Mouse (Mus musculus) R1 (cell line): ENCODE measurements around the gene Plekha7.
A peak's percentile ranks its signal among the peaks of the same experiment; 100 is the strongest.
"Not testable (repeated sequence)": the region's sequence is repeated elsewhere in the genome, so short reads cannot be mapped to it uniquely, and the experiment has no call there.

Experiments used
- DNase-seq: peaks from one replicate; pipeline ENCODE4 v3.0.0-alpha.2; 2018; ENCODE audit warnings: low read depth, low spot score

Plekha7 gene

GRCm38 (mm10) chr7:116131390-116131789 lies 176.8 kb downstream of the Plekha7 start:
- no peak for DNase-seq

- no peak for DNase-seq
These were observed 178.8 kb downstream of the Plekha7 start for GRCm38 (mm10) chr7:116129374-116129773.

DNA sequence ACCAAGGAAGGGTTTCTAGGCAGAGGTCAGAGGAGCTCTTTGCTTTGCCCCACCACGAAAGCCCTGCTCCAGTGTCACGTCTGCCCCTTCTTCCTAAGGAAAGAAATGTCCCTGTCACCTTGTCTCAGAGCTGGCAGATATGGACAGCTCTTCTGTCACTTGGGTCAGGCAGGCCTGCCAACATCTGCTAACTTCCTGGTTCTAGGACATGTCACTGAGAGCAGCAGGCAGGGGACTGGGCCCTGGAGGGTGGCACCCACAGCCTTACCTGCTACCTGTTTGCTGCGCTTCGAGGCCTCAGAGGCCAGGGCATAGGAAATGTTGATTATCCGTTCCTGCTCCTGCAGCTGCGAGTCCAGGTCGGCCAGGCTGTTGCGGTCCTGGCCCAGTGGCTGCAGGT lies 179.9 kb downstream of the Plekha7 start:
- DNase-seq: no peak

GRCm38 (mm10) chr7:116127052-116127451 lies 181.1 kb downstream of the Plekha7 start:
- DNase-seq: no peak

- no peak for DNase-seq
These were observed 182.5 kb downstream of the Plekha7 start for GRCm38 (mm10) chr7:116125671-116126070.

DNA sequence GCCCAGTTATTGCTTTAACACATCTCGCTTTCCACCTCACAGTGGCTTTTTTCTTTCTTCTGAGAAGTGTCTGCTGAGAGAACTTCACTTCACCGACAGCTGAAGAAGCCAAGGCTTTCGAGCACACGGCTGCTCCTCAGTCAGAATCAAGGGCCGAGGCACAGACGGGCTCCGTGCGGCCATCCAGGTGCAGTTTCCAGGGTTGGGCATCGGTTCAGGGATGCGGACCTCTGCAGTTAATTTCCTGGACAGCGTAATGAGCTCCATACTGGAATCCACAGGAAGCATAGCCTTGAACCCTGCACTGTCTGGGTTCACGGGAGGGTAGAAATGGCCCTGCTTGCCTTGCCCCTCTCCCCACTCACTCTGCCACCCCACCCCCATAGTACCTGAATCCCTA lies 184.1 kb downstream of the Plekha7 start:
- no peak for DNase-seq

- no peak for DNase-seq
These were observed 184.6 kb downstream of the Plekha7 start for GRCm38 (mm10) chr7:116123597-116123985.

DNA sequence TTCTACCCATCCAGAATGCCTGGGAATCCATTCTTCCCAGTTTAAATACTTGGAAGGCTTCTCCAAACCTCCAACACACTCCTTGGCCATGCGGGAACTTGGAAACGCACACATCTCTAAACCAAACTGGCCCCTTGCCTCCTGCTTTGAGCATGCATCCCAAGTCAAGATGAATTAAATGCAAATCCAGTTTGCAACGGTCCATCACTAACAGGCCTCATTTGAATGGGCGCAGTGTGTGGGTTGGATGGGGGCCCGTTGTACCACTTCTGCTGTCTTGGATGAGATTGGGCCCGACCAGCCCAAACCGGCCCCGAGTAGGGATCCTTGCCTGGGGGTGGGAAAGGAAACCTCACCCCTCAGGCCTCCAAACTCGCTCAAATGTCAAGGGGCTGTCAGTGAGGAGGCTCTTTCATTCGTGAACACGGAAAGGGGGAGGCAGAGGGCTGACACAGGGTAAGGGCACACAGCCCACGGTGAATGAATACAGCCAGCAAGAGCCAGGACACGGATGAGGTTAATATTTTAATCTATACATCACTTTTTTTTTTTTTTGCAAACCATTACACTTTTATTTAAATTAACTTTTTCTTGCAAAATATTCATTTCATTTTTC lies 185.1 kb downstream of the Plekha7 start:
- peak; percentile 39 for DNase-seq

GRCm38 (mm10) chr7:116121202-116121601 lies 187.0 kb downstream of the Plekha7 start:
- no peak for DNase-seq

GRCm38 (mm10) chr7:116120737-116121136 lies 187.4 kb downstream of the Plekha7 start:
- peak; percentile 22 for DNase-seq

- DNase-seq: no peak
These were observed 188.8 kb downstream of the Plekha7 start for GRCm38 (mm10) chr7:116119306-116119857.

- no peak for DNase-seq
These were observed 192.2 kb downstream of the Plekha7 start for GRCm38 (mm10) chr7:116115991-116116390.

DNA sequence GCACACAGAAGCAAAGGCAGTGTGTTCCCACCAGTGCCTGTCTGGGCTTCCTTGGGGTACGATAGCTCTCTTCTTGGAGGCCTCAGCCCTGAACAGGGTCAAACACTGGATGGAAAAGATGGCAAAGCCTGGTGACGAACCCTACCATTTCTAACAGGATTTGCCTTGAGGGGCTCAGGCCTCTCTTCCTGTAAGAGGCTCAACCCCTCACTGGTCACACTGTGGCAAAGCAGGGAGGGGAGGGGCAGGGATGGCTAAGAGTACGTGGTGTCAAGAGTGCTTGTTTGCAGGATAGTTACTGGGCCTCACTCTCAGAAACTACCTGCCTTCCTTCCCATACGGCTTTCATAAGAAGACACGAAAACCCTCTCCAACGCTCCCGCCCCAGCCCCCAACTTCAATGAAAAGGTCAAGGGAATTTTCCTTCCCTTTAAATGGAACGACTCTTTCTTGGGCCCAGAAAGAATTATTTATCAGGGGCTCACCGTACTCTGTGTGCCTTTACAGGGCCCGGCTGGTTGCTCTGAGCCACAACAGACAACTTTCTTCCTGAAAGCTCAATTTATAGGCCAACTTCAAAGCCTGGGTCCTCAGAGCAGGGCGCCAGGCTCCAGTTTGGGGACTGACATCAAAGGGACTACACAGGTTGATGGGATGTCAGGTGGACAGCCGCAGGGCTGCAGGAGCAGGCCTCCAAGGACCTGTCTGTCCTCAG lies 192.8 kb downstream of the Plekha7 start:
- no peak for DNase-seq

GRCm38 (mm10) chr7:116111546-116111945 lies 196.6 kb downstream of the Plekha7 start:
- no peak for DNase-seq

GRCm38 (mm10) chr7:116110661-116111060 lies 197.5 kb downstream of the Plekha7 start:
- no peak for DNase-seq

DNA sequence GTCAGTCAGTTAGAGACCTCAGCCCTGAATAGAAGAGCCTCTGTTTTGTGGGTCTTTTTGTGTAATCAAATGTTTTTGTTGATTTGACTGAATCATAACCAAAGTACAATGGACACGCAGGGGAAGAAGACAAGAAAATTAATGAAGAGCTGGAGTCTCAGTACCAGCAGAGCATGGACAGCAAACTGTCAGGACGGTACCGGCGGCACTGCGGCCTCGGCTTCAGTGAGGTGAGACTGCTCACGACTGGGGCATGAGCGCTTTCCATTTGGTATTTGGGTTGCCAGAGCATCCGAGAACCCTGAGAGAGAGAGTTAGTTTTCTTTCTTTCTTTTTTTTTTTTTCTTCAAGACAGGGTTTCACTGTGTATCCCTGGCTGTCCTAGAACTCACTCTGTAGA lies 205.1 kb downstream of the Plekha7 start:
- DNase-seq: no peak

DNA sequence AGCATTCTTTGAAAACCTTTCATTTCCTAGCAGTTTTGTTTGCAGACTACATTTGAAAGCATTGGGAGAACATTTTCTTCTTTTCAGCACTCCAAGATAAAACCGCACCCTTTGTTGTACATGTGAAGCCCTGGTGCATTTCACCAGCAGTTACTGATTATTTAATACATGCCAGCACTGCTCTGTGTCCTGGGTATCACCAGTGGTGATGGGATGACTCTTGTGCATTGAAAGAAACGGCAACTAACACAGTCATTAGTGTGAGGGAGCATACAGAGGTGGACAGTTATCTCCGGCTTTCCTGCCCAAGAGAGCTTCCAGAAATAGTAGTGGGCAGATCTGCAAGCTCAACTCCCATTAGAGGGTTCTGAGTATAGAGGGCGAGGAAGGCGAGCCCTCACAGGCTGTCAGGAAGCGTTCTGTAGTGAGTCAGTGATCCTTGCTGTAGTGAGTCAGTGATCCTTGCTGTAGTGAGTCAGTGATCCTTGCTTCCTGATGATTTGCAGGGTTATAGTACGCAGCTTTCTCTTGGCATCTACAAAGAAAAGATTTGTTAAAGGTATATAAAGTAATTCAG lies 208.1 kb downstream of the Plekha7 start:
- DNase-seq: no peak

GRCm38 (mm10) chr7:116093466-116093850 lies 214.7 kb downstream of the Plekha7 start:
- no peak for DNase-seq

DNA sequence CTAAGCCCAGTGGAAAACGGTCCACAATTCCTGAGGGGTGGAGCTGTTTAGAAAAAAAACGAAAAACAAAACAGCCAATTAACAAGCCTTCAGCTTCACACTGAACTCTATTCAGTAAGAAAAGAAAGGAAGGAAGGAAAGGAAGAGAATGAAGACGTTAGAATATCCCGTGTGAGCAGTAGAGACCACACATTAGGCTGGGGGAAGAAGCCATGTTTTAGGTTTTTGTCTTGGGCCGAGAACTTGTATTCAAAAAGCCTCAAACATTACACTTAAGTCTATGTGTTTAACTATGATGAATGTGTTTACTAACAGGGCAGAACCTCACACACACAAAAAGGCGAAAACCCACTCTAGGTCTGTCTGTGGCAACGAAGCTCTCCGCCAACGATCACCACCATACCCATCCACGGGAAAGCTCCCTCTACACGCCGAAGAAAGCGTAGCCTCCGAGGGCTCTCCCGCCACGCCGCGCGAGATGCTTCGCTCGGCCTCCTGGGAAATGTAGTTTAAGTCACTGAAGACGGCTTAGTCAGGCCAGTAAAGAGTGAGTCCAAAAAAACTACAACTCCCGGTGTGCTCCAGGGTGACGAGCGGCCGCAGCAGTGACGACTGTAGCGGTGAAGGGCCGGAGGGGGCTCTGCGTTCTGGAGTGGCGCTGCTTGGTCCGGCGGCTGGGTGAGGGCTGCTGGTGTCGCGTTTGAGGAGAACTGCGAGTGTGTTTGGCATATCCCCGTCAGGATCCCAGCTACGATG lies 215.3 kb downstream of the Plekha7 start:
- peak; percentile 98 for DNase-seq

- DNase-seq: not testable (repeated sequence)
These were observed 223.8 kb downstream of the Plekha7 start, which contains the start of gene Gm4353 for GRCm38 (mm10) chr7:116084366-116084765. Gene Gm4353, minus strand, starts transcription at chr7:116084635.
